In genomic region chr9:102353056-102353635, GRCm38 (mm10) we compare ENCODE assay signal across 9 mouse cellular contexts. TPM values are rescaled to one million over a fixed set of nuclear protein-coding genes. Genes with fewer than 3 reads are reported as not detected.
DNase-seq lines count a peak whose midpoint lies in the region; ATAC-seq and TF ChIP-seq lines count a peak whose summit lies in the region.
"Had no signal": no experiment of that assay in that cellular context is flagged by ENCODE, and none has a peak within 500 bp of the region (broad histone marks: within the 10 kb centered on the region; RNA-seq: fewer than 3 reads in every experiment).

No protein-coding gene starts in this region.

- no peaks in the 10 kb centered on the region for H3K36me3 ChIP-seq in kidney, adult 2 months (ENCODE audit: control insufficient read depth, insufficient read depth, low read length)
- H3K36me3 ChIP-seq in forebrain, postnatal 0 days (ENCODE audit: insufficient read depth): no peaks in the 10 kb centered on the region
- no peaks in the 10 kb centered on the region for H3K36me3 ChIP-seq in limb, embryonic 13.5 days
- H3K36me3 ChIP-seq in stomach, embryonic 16.5 days (ENCODE audit: control insufficient read depth, insufficient read depth, low read length): no peaks in the 10 kb centered on the region
- no peaks in the 10 kb centered on the region for H3K36me3 ChIP-seq in thymus, adult 2 months (ENCODE audit: control insufficient read depth, insufficient read depth, low read length)

- peak overlapping the region; percentile 75 for H3K9ac ChIP-seq in forebrain, postnatal 0 days
- H3K9ac ChIP-seq in limb, embryonic 13.5 days: peak overlapping the region; percentile 70
- peak overlapping the region; percentile 71 for H3K9ac ChIP-seq in stomach, embryonic 16.5 days (ENCODE audit: low read length)

- no peak for TF ChIP-seq POLR2A in kidney, adult 2 months (IDR thresholded peaks at IDR 0.05; ENCODE audit: low read depth, low read length)
- no peak for TF ChIP-seq POLR2A in thymus, adult 2 months (IDR thresholded peaks at IDR 0.05; ENCODE audit: control insufficient read depth, extremely low read depth, insufficient read depth, low read length, poor library complexity)

- no peak overlapping the region for H3K27ac ChIP-seq in kidney, adult 2 months (ENCODE audit: insufficient read depth, low read depth, low read length)
- H3K27ac ChIP-seq in forebrain, postnatal 0 days (ENCODE audit: low read depth, low read length): peak overlapping the region; percentile 80
- no peak overlapping the region for H3K27ac ChIP-seq in limb, embryonic 13.5 days
- H3K27ac ChIP-seq in stomach, embryonic 16.5 days (ENCODE audit: low read length): no peak overlapping the region
- H3K27ac ChIP-seq in thymus, adult 2 months (ENCODE audit: control insufficient read depth, insufficient read depth, low read length): no peak overlapping the region

- peak overlapping the region; percentile 91 for H3K4me2 ChIP-seq in forebrain, postnatal 0 days (ENCODE audit: low read depth)
- peak overlapping the region; percentile 100 for H3K4me2 ChIP-seq in limb, embryonic 13.5 days (replicated peaks)
- peak overlapping the region; percentile 93 for H3K4me2 ChIP-seq in stomach, embryonic 16.5 days (ENCODE audit: low read depth, low read length)

- 1% methylated on average over 37 of the region's 38 CpGs for WGBS in kidney, adult 2 months
- under 1% methylated on average over 37 of the region's 38 CpGs for WGBS in forebrain, postnatal 0 days
- whole genome bisulfite sequencing in limb, embryonic 13.5 days: under 1% methylated on average over 36 of the region's 38 CpGs
- WGBS in stomach, embryonic 16.5 days: under 1% methylated on average over 37 of the region's 38 CpGs
- 9% methylated on average over 38 of the region's 38 CpGs for WGBS in thymus, adult 2 months

- TF ChIP-seq CTCF in kidney, adult 2 months (conservative IDR thresholded peaks at IDR 0.05; ENCODE audit: insufficient read depth, insufficient read length, low read depth, low read length): no peak
- no peak for TF ChIP-seq CTCF in forebrain, postnatal 0 days (IDR thresholded peaks at IDR 0.05; ENCODE audit: low read depth)
- no peak for TF ChIP-seq CTCF in thymus, adult 2 months (IDR thresholded peaks at IDR 0.05; ENCODE audit: borderline replicate concordance, control insufficient read depth, extremely low read depth, insufficient read depth, low read length, poor library complexity)

- no peaks in the 10 kb centered on the region for H3K9me3 ChIP-seq in forebrain, postnatal 0 days (ENCODE audit: low read length)
- H3K9me3 ChIP-seq in limb, embryonic 13.5 days: no peaks in the 10 kb centered on the region
- no peaks in the 10 kb centered on the region for H3K9me3 ChIP-seq in stomach, embryonic 16.5 days (replicated peaks; ENCODE audit: control insufficient read depth, low read length)
- H3K9me3 ChIP-seq: megakaryocyte, embryonic 14.5 days had no signal

- H3K4me1 ChIP-seq in kidney, adult 2 months (ENCODE audit: control insufficient read depth, insufficient read depth, low read length): no peaks in the 10 kb centered on the region
- H3K4me1 ChIP-seq in forebrain, postnatal 0 days (ENCODE audit: insufficient read depth): 0 out of 2 replicates have a peak, but pooled peaks cover 5% of the 10 kb centered on the region
- H3K4me1 ChIP-seq in limb, embryonic 13.5 days: peaks cover 23% of the 10 kb centered on the region
- H3K4me1 ChIP-seq in stomach, embryonic 16.5 days (ENCODE audit: control insufficient read depth, insufficient read depth, low read length): peaks cover 5% of the 10 kb centered on the region; the same call in 1 of the 2 replicates
- H3K4me1 ChIP-seq in thymus, adult 2 months (replicated peaks; ENCODE audit: control insufficient read depth, insufficient read depth, low read length): no peaks in the 10 kb centered on the region

- peak; percentile 1 for DNase-seq in kidney, adult 2 months
- DNase-seq in kidney, adult 8-10 months: no peak
- DNase-seq in ZHBTc4 (ENCODE audit: low read depth, low spot score): peak; percentile 61
- peak; percentile 70 for DNase-seq in forebrain, postnatal 0 days
- no peak for DNase-seq in ovary, postnatal 14 days (ENCODE audit: low spot score)
- no peak for DNase-seq in thymus, adult 2 months

- H3K27me3 ChIP-seq in kidney, adult 2 months (replicated peaks; ENCODE audit: control insufficient read depth, insufficient read depth, low read length): no peaks in the 10 kb centered on the region; the same call in 1 of the 2 replicates
- no peaks in the 10 kb centered on the region for H3K27me3 ChIP-seq in forebrain, postnatal 0 days (ENCODE audit: insufficient read depth, low read length)
- H3K27me3 ChIP-seq in limb, embryonic 13.5 days: peaks cover 97% of the 10 kb centered on the region
- H3K27me3 ChIP-seq in stomach, embryonic 16.5 days (ENCODE audit: control insufficient read depth, insufficient read depth, low read length): peaks cover 66% of the 10 kb centered on the region
- no peaks in the 10 kb centered on the region for H3K27me3 ChIP-seq in thymus, adult 2 months (ENCODE audit: control insufficient read depth, insufficient read depth, low read length)

- peak overlapping the region; percentile 59 for H3K4me3 ChIP-seq in kidney, adult 2 months (ENCODE audit: insufficient read depth, low read depth, low read length)
- peak overlapping the region; percentile 81 for H3K4me3 ChIP-seq in forebrain, postnatal 0 days (ENCODE audit: low read depth, low read length)
- H3K4me3 ChIP-seq in limb, embryonic 13.5 days: peak overlapping the region; percentile 63
- H3K4me3 ChIP-seq in stomach, embryonic 16.5 days (replicated peaks; ENCODE audit: low read length): peak overlapping the region; percentile 62
- no peak overlapping the region for H3K4me3 ChIP-seq in thymus, adult 2 months (ENCODE audit: control insufficient read depth, insufficient read depth, low read length)

- no peak for ATAC-seq in forebrain, postnatal 0 days
- ATAC-seq in limb, embryonic 13.5 days (ENCODE audit: low FRiP score, low read depth): no peak
- ATAC-seq in stomach, embryonic 16.5 days (ENCODE audit: insufficient read depth, low FRiP score): no peak

RNA-seq across cellular contexts. Expression of gene Ephb1, which starts 1.3 kb away (rescaled TPM):
- 2.2 and 2.7 TPM in 2 replicates for polyA plus RNA-seq in kidney, adult 2 months (2012; rRNA removed)
- total RNA-seq in forebrain, postnatal 0 days (2014; rRNA removed): 37.7 and 48.6 TPM in 2 replicates
- 26.8 and 34.9 TPM in 2 replicates for polyA plus RNA-seq in forebrain, postnatal 0 days (2015; fragmentation: Nextera tagmentation; extraction: Ambion mirVana)
- polyA plus RNA-seq in limb, embryonic 13.5 days (2015; fragmentation: Nextera tagmentation; extraction: Ambion mirVana): 3.9 and 4.2 TPM in 2 replicates
- 3.6 TPM in 2 replicates for polyA plus RNA-seq in stomach, embryonic 16.5 days (2015; fragmentation: Nextera tagmentation; extraction: Ambion mirVana)
- 0.15 and 0.43 TPM in 2 replicates for polyA plus RNA-seq in thymus, adult 2 months (2012; rRNA removed)

Comparison
In these comparisons a context has a peak if more than half of its experiments do, and no peak if none do; other contexts are left out.
1. DNase-seq: peak in kidney, adult 2 months (single experiment), ZHBTc4 (single experiment) and forebrain, postnatal 0 days (single experiment); none in kidney, adult 8-10 months (0 of 2), ovary, postnatal 14 days (single experiment) and thymus, adult 2 months (single experiment).
2. Peak in every context shown above with its lines, with median percentiles within 50 percentile points of each other: H3K4me2 ChIP-seq and H3K9ac ChIP-seq.